Mouse (Mus musculus) limb, embryonic 10.5 days (tissue): ENCODE results near the gene Rcc2. TPM values are rescaled to one million over a fixed set of nuclear protein-coding genes. Genes with fewer than 3 reads are reported as not detected.

Experiments
- DNase-seq: peaks from one replicate; pipeline ENCODE4 v3.0.0-alpha.2; 2017; ENCODE audit warnings: low spot score
- H3K27ac ChIP-seq: fragments of 300-500 bp; sonication (generic); 2 replicates; pipeline ENCODE4 v1.5.1; 2016; ENCODE audit warnings: mild to moderate bottlenecking
- H3K27me3 ChIP-seq: fragments of 300-500 bp; sonication (generic); 2 replicates; pipeline ENCODE4 v1.6.1; 2016; ENCODE audit warnings: low read depth, mild to moderate bottlenecking; ENCODE audit not compliant: poor library complexity, severe bottlenecking
- H3K36me3 ChIP-seq: fragments of 300-500 bp; sonication (generic); 2 replicates; pipeline ENCODE4 v1.6.1; 2016; ENCODE audit warnings: mild to moderate bottlenecking, moderate library complexity
- H3K4me1 ChIP-seq: fragments of 300-500 bp; sonication (generic); 2 replicates; pipeline ENCODE4 v1.6.1; 2016
- H3K4me3 ChIP-seq: fragments of 300-500 bp; sonication (generic); 2 replicates; pipeline ENCODE4 v1.5.1; 2016; ENCODE audit warnings: mild to moderate bottlenecking, moderate library complexity
- H3K9me3 ChIP-seq: fragments of 300-500 bp; sonication (generic); replicated peaks from 2 replicates; pipeline ENCODE4 v1.6.1; 2016; ENCODE audit warnings: mild to moderate bottlenecking
- WGBS: fragments of 180-500 bp; shearing (Covaris S2); methylation state at CpG from one replicate; pipeline ENCODE4 v1.1.7; 2016; 5-methylcytosine and 5-hydroxymethylcytosine counted together
- polyA plus RNA-seq: library from polyadenylated mRNA; unstranded; fragments of >200 nt; fragmentation: Nextera tagmentation; extraction: Ambion mirVana; gene quantifications from 2 replicates; pipeline ENCODE4 v1.2.1, GENCODE M21; 2016

The Rcc2 gene
- polyA plus RNA-seq, 1 experiment from 2014 or later = 70.6 TPM

DNA sequence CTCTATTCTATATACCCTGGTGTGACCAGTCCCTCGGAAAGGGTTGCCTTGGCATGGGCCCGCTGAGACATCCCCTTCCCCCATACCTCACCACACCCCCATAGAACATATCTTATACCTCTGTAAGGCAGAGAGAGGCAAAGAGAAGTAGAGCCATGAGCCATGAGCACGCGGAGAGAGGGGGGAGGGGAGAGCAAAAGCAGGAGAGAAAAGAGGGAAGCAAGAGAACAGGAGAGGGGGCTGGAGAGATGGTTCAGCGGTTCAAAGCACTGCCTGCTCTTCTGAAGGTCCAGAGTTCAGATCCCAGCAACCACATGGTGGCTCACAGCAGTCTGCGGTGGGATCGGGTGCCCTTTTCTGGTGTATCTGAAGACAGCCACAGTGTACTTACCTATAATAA is 8.9 kb upstream of the Rcc2 start:
- Histone ChIP-seq H3K4me1 (peaks cover 25% of the 10 kb centered on the region), H3K4me3 (no peak overlapping the region), H3K27ac (no peak overlapping the region), H3K27me3 (no peaks in the 10 kb centered on the region), H3K9me3 (no peaks in the 10 kb centered on the region), H3K36me3 (no peaks in the 10 kb centered on the region)
- DNase-seq = no peak
- WGBS = 79% methylated on average over 7 of the region's 7 CpGs

DNA sequence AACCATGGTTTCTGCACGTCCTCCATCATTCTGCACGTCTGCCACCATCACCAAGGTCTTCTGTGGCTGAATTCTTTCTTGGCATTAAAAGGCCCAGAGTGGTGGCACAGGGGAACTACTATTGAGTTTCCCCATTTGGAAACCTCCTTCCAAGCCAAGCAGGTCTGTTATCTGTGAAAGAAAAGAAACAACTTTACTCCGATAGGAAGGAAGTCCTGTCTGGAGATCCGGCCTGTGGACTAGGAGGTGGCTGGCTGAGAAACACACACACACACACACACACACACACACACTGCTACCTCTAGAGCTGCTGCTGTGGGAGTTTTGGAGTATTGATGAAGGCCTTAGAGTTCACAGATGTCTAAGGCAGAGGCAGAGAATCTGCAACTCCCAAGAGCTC is 6.8 kb upstream of the Rcc2 start:
- Histone ChIP-seq H3K27me3 (peaks cover 7% of the 10 kb centered on the region), H3K9me3 (no peaks in the 10 kb centered on the region), H3K36me3 (no peaks in the 10 kb centered on the region), H3K4me1 (peaks cover 19% of the 10 kb centered on the region), H3K4me3 (no peak overlapping the region), H3K27ac (no peak overlapping the region)
- WGBS = 90% methylated on average over 4 of the region's 4 CpGs
- no peak for DNase-seq

DNA sequence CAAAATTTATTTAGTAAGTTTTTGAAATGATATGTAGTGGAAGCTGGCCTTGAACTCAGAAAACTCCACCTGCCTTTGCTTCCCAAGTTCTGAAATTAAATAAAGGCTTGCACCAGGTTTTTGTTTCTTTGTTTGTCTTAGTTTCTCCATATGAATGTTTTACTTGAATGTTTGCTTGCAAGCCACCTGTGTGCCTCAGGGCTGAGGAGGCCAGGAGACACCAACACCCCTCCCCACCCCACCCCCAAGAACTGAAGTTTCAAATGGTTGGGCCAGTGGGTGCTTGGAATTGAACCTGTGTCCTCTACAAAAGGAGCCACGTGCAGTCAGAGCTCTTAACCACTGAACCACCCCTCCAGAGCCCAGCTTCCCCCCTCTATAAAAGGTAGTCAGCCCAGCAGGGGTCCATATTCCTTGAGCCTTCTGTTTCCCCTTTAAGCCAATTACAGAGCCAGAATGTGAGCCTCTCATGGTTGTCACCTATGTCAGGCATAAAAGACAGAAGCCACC is 5.7 kb upstream of the Rcc2 start:
- no peak for DNase-seq
- peaks cover 22% of the 10 kb centered on the region for H3K4me1 ChIP-seq
- no peaks in the 10 kb centered on the region for H3K36me3 ChIP-seq
- H3K4me3 ChIP-seq = no peak overlapping the region
- peak overlapping the region; percentile 42; the same call in 1 of the 2 replicates for H3K27ac ChIP-seq
- H3K9me3 ChIP-seq = no peaks in the 10 kb centered on the region
- 56% methylated on average over 1 of the region's 1 CpGs for WGBS
- peaks cover 18% of the 10 kb centered on the region for H3K27me3 ChIP-seq

DNA sequence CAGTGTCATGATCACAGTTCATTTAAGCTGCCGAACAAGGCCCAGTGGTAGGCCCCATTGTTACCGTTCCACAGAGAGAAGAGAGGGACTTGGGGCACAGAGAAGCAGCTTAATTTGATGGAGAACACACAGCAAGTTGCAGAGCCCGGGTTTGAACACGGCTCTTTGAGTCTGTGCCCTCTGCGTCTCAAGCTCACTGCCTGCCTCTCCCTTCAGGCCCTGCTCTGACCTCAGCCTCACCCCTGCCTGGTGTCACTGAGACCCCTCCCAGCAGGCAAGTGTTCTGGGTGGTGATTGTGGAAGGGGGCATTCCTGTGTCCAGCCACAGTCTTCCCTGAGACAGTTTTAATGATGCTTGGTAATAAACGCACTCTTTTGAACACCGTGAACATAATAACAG is 5.2 kb upstream of the Rcc2 start:
- no peaks in the 10 kb centered on the region for H3K36me3 ChIP-seq
- no peak for DNase-seq
- peaks cover 21% of the 10 kb centered on the region for H3K27me3 ChIP-seq
- H3K4me1 ChIP-seq = peaks cover 26% of the 10 kb centered on the region
- 79% methylated on average over 7 of the region's 7 CpGs for WGBS
- H3K4me3 ChIP-seq = no peak overlapping the region
- peak overlapping the region; percentile 42; the same call in 1 of the 2 replicates for H3K27ac ChIP-seq
- H3K9me3 ChIP-seq = no peaks in the 10 kb centered on the region

DNA sequence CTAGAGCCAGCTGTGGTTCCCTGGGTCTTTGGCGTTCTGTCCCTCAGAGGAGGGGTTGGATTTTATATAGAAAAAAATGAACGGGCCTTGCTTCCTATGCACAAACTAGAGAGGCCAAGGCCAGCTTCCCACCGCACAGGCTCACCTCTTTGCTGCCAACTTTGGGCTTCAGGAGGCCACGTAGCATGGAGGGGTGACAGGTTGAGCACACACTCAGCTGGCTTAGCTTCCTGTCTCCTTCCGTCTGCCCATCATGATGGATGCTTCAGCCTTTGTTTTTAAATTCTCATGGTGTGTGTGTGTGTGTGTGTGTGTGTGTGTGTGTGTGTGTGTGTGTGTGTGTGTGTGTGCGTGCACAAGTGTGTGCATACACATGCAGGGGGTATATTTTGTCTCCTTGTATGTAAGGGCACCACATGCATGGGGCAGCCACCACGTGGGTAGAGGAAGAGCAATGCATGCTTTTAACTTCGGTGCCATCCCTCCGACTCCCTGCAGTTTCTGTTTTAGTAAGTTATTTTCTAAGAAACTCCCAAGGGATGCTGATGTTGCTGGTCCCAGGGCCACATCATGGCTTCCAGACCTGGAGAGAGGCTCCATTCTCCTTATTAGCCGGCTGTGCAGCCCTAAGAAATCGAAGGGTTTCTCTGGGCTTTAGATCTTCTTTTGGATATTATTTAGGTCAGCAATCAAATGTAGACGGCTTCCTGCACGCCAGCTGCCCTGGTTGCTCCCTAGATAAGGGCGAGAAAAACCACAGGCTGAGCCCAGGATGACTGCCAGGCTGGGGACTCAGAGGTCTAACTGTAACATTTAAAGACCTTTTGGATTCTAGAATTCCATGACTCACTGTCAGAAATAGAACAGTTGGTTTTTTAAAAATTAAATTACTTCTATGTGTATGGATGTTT is 4.4 kb upstream of the Rcc2 start:
- Histone ChIP-seq H3K4me3 (no peak overlapping the region), H3K27ac (no peak overlapping the region), H3K9me3 (no peaks in the 10 kb centered on the region), H3K36me3 (no peaks in the 10 kb centered on the region), H3K4me1 (peaks cover 28% of the 10 kb centered on the region), H3K27me3 (peaks cover 21% of the 10 kb centered on the region)
- DNase-seq = no peak
- WGBS = 84% methylated on average over 14 of the region's 14 CpGs

DNA sequence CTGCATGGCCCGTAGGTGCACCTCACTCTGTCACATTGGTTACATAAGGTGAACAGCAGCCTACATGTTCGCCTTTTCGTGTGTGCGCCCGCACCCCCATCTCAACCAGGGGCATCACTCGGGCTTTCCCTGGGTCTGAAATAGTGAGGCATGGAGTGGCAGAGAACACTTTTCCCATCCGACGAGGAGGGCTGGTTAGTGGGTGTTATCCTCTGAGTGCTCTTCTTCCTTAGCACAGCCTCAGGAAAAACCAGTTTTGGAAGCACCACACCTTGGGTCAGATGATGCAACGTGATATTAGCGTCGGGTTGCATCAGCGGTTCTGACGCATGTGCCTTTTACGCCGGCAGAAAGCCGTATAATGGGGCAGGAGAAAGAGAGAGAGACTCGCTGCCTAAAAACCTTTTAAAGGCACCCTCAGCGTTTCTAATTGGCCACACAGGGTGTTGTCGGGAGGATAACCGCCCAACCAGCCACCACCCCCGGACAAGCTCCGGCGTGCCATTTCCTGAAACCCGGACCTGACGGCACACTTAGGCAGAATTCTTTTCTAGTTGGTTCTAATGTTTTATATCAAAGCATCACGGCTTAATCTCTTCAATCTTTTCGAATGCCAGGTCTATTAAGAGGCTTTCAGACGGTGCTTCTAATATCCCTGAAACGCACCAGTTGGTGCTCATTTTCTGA is 757 bp upstream of the Rcc2 start:
- Histone ChIP-seq H3K9me3 (no peaks in the 10 kb centered on the region), H3K36me3 (peaks cover 16% of the 10 kb centered on the region), H3K27ac (peak overlapping the region; percentile 100), H3K4me1 (peaks cover 46% of the 10 kb centered on the region), H3K4me3 (peak overlapping the region; percentile 80), H3K27me3 (peaks cover 21% of the 10 kb centered on the region)
- 6% methylated on average over 29 of the region's 29 CpGs for WGBS
- peak; percentile 67 for DNase-seq

DNA sequence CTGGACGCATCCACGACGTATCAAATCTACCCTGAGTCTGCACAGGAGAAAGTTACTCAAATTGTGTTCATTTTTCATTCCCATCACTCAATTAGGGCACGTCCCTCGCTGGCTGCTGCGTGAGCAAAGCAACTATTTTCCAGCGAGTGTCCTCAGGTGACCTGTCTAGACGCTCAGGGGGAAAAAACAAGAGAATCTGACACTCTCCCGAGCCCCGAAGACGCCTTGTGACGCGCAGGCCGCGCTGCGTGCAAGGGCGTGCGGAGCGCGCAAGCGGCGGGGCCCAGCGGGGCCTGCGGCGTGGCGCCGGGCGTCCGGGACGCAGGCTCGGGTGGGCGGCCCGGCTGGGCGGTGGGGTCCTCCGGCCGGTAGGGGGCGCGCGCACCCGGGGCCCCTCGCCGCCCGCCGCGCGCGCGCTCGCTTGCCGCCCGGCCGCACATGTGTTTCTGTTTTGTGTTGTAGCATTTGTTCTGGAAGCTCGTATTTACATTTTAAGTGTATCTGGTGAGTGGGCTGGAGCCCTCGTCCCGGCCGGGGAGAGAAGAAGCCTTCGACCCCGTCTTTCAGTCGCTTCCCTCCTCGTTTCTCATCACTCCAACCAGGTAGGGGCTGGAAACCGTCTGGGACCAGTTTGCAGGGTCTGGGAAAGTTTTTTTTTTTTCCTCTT is 841 bp downstream of the Rcc2 start:
- DNase-seq = peak; percentile 94
- Histone ChIP-seq H3K9me3 (no peaks in the 10 kb centered on the region), H3K4me3 (peak overlapping the region; percentile 80), H3K4me1 (peaks cover 54% of the 10 kb centered on the region), H3K27ac (peak overlapping the region; percentile 100), H3K27me3 (peaks cover 21% of the 10 kb centered on the region), H3K36me3 (peaks cover 32% of the 10 kb centered on the region)
- 2% methylated on average over 61 of the region's 61 CpGs for WGBS

DNA sequence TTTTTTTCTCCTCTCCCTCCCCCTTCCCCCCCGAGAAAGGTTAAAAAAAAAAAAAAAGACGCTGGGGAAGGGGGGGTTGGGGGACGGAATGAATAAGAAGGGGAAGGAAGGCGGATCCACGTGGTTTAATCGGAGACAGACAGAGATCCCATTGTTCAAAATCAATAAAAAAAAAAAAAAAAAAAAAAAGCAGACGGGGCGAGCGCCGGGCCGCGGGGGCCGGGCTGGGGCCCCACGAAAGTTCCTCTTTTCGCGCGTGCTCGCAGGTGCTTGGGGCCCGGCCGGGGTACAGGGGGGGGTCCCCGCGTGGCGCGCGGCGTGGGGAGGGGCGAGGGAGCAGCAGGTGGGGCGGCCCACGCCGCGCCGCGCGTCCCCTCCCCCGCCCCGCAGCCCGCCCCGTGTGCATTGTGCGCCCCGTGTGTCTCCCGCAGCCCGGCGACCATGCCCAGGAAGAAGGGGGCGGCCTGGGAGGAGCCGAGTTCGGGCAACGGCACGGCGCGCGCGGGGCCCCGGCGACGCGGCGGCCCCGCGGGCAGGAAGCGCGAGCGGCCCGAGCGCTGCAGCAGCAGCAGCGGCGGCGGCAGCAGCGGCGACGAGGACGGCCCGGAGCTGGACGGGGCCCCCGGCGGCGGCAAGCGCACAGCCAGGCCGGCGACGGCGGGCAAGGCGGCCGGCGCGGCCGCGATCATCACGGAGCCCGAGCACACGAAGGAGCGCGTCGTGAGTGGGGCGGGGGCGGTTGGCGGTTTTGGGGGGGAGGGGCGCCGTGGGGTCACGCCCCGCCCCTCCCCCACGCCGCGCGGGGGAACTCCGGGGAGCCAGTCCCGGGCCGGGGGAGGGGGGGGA is 1.6 kb downstream of the Rcc2 start:
- peaks cover 40% of the 10 kb centered on the region for H3K36me3 ChIP-seq
- H3K4me3 ChIP-seq = peak overlapping the region; percentile 80
- H3K27me3 ChIP-seq = peaks cover 21% of the 10 kb centered on the region
- DNase-seq = peak; percentile 65
- H3K4me1 ChIP-seq = peaks cover 56% of the 10 kb centered on the region
- H3K9me3 ChIP-seq = no peaks in the 10 kb centered on the region
- 9% methylated on average over 97 of the region's 107 CpGs for WGBS
- peak overlapping the region; percentile 100 for H3K27ac ChIP-seq

DNA sequence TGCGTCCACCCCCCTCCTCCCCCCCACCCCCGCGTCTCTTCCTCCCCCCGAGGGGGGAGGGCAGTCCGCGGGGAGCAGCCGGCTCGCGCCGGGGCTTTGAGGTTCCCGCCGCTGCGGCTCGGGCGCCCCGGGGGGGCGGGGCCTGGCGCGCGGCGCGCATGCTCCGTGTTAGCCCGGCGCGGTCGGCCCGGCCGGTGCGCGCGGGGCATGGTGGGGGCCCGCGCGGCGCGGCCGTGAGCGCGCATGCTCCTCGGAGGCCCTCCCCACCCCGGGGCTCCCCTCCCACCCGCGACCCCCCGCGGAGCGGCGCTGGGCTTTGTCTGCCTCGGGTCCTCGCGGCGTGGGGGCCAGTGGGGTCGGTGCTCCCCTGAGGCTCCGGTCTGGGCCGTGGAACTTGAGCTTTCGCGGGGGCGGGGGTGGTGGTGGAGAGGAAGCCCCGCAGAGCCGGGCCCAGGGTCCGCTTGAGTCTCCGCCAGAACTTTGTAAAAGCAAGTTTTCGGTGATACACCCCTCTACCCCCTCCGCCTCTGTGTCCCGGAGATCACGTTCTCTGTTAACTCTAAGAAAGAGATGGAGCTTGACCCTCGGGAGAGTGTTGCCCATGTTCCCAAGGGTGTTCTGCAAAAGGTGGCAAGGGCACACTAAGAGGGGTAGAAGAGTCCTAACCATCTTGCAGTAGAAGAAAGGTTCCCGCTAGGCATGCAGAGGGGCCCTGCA is 2.4 kb downstream of the Rcc2 start:
- WGBS = under 1% methylated on average over 61 of the region's 68 CpGs
- no peaks in the 10 kb centered on the region for H3K9me3 ChIP-seq
- peak overlapping the region; percentile 100 for H3K27ac ChIP-seq
- DNase-seq = peak; percentile 89
- peaks cover 56% of the 10 kb centered on the region for H3K4me1 ChIP-seq
- H3K27me3 ChIP-seq = peaks cover 21% of the 10 kb centered on the region
- peaks cover 48% of the 10 kb centered on the region for H3K36me3 ChIP-seq
- peak overlapping the region; percentile 80 for H3K4me3 ChIP-seq

DNA sequence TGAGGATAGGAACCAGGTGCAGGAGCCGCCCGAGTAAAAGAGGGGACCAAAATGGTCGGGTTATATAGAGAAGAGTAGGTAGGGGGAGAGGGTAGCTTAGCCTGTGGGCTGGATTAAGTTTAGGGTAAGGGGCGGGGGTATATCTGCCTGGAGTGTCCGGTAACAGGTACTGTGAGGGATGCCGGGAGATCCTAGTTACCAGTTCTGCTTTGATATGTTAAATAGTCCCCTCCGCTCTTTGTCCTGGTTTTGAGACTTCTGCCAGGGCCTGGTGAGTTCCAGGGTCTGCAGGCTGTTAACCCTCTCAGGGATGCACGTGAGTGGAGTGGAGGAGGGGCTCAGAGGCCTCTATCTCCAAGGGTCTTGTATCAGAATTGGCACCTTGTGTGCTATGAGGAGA is 3.3 kb downstream of the Rcc2 start:
- Histone ChIP-seq H3K27ac (peak overlapping the region; percentile 100), H3K27me3 (peaks cover 12% of the 10 kb centered on the region), H3K9me3 (no peaks in the 10 kb centered on the region), H3K4me3 (peak overlapping the region; percentile 80), H3K36me3 (peaks cover 57% of the 10 kb centered on the region), H3K4me1 (peaks cover 65% of the 10 kb centered on the region)
- DNase-seq = peak; percentile 49
- WGBS = 9% methylated on average over 8 of the region's 8 CpGs

DNA sequence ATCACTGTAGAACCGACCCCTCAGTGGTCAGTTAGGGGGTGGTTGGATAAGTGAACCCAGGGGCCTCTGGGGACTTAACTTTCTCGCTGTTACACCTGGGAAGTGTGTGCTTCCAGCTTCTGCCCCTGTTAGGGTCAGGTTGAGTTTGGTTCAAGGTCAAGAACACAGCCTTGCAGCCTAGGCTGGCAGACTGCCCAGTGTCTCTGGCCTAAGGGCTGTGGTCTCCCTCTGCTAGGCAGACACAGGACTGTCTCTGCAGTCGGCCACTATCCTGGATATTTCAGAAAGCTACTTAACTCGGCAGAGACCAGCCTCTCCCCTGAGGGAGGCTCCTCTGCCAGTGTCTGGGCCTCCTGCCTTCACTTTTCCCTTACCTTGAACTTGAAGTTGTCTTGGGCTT is 3.8 kb downstream of the Rcc2 start:
- peaks cover 62% of the 10 kb centered on the region for H3K36me3 ChIP-seq
- peak overlapping the region; percentile 100 for H3K27ac ChIP-seq
- DNase-seq = no peak
- peak overlapping the region; percentile 80 for H3K4me3 ChIP-seq
- WGBS = 57% methylated on average over 4 of the region's 4 CpGs
- H3K9me3 ChIP-seq = no peaks in the 10 kb centered on the region
- H3K27me3 ChIP-seq = peaks cover 7% of the 10 kb centered on the region
- peaks cover 69% of the 10 kb centered on the region for H3K4me1 ChIP-seq
